Mouse (Mus musculus) forebrain, embryonic 10.5 days (tissue): ENCODE data around the gene Ptprcap. TPM values are rescaled to one million over a fixed set of nuclear protein-coding genes. Genes with fewer than 3 reads are reported as not detected.
A peak's percentile ranks its signal among the peaks of the same experiment; 100 is the strongest.

ENCODE experiments used
- DNase-seq: peaks from one replicate; pipeline ENCODE4 v3.0.0-alpha.2; 2017; ENCODE audit warnings: low spot score; ENCODE audit errors: extremely low spot score
- H3K27ac ChIP-seq: fragments of 300-500 bp; sonication (generic); 2 replicates; pipeline ENCODE4 v1.5.1; 2016; ENCODE audit warnings: mild to moderate bottlenecking
- H3K27me3 ChIP-seq: fragments of 300-500 bp; sonication (generic); 2 replicates; pipeline ENCODE4 v1.6.1; 2016; ENCODE audit warnings: mild to moderate bottlenecking; ENCODE audit not compliant: poor library complexity, severe bottlenecking
- H3K36me3 ChIP-seq: fragments of 300-500 bp; sonication (generic); replicated peaks from 2 replicates; pipeline ENCODE4 v1.6.1; 2016; ENCODE audit warnings: mild to moderate bottlenecking, moderate library complexity
- H3K4me1 ChIP-seq: fragments of 300-500 bp; sonication (generic); 2 replicates; pipeline ENCODE4 v1.6.1; 2016
- H3K4me3 ChIP-seq: fragments of 300-500 bp; sonication (generic); 2 replicates; pipeline ENCODE4 v1.5.1; 2016; ENCODE audit warnings: mild to moderate bottlenecking, moderate library complexity
- H3K9me3 ChIP-seq: fragments of 300-500 bp; sonication (generic); 2 replicates; pipeline ENCODE4 v1.6.1; 2016; ENCODE audit warnings: mild to moderate bottlenecking, moderate library complexity
- WGBS: fragments of 180-500 bp; shearing (Covaris S2); methylation state at CpG from one replicate; pipeline ENCODE4 v1.1.7; 2016; 5-methylcytosine and 5-hydroxymethylcytosine counted together
- polyA plus RNA-seq: library from polyadenylated mRNA; unstranded; fragments of >200 nt; fragmentation: Nextera tagmentation; extraction: Ambion mirVana; gene quantifications from 2 replicates; pipeline ENCODE4 v1.2.1, GENCODE M21; 2016

Ptprcap gene
- polyA plus RNA-seq, 1 experiment from 2014 or later, result not detected

- no peak overlapping the region for H3K27ac ChIP-seq
- no peak for DNase-seq
- H3K9me3 ChIP-seq, result peaks cover 6% of the 10 kb centered on the region; the same call in 1 of the 2 replicates
- peaks cover 34% of the 10 kb centered on the region for H3K4me1 ChIP-seq
- WGBS, result 85% methylated on average over 16 of the region's 16 CpGs
- H3K27me3 ChIP-seq, result no peaks in the 10 kb centered on the region
- H3K36me3 ChIP-seq, result peaks cover 1% of the 10 kb centered on the region; the same call in 1 of the 2 replicates
- no peak overlapping the region for H3K4me3 ChIP-seq
These were observed 8.6 kb upstream of the Ptprcap start for GRCm38 (mm10) chr19:4144550-4145498.

GRCm38 (mm10) chr19:4145936-4146335 lies 7.5 kb upstream of the Ptprcap start:
- peaks cover 6% of the 10 kb centered on the region; the same call in 1 of the 2 replicates for H3K9me3 ChIP-seq
- H3K4me1 ChIP-seq, result peaks cover 34% of the 10 kb centered on the region
- DNase-seq, result no peak
- WGBS, result 89% methylated on average over 5 of the region's 5 CpGs
- no peak overlapping the region for H3K4me3 ChIP-seq
- H3K27me3 ChIP-seq, result no peaks in the 10 kb centered on the region
- peaks cover 12% of the 10 kb centered on the region for H3K36me3 ChIP-seq
- H3K27ac ChIP-seq, result no peak overlapping the region

- WGBS, result 60% methylated on average over 12 of the region's 12 CpGs
- Histone ChIP-seq H3K9me3 (peaks cover 6% of the 10 kb centered on the region; the same call in 1 of the 2 replicates), H3K27me3 (no peaks in the 10 kb centered on the region), H3K4me1 (peaks cover 34% of the 10 kb centered on the region), H3K4me3 (no peak overlapping the region), H3K27ac (0 out of 2 replicates have a peak overlapping the region, but pooled peaks have one; percentile 8), H3K36me3 (peaks cover 18% of the 10 kb centered on the region)
- no peak for DNase-seq
These were observed 6.9 kb upstream of the Ptprcap start for GRCm38 (mm10) chr19:4146366-4147021.

- H3K36me3 ChIP-seq, result peaks cover 23% of the 10 kb centered on the region
These were observed 6.4 kb upstream of the Ptprcap start for GRCm38 (mm10) chr19:4147022-4147405.

GRCm38 (mm10) chr19:4147782-4148490 lies 5.5 kb upstream of the Ptprcap start:
- Histone ChIP-seq H3K4me1 (peaks cover 34% of the 10 kb centered on the region), H3K9me3 (peaks cover 6% of the 10 kb centered on the region; the same call in 1 of the 2 replicates), H3K27me3 (no peaks in the 10 kb centered on the region), H3K4me3 (peak overlapping the region; percentile 73), H3K36me3 (peaks cover 32% of the 10 kb centered on the region), H3K27ac (peak overlapping the region; percentile 88)
- WGBS, result 39% methylated on average over 9 of the region's 9 CpGs
- no peak for DNase-seq

More at GRCm38 (mm10) chr19:4147022-4147405, 6.4 kb upstream of the Ptprcap start:
- H3K27me3 ChIP-seq, result no peaks in the 10 kb centered on the region
- peaks cover 34% of the 10 kb centered on the region for H3K4me1 ChIP-seq
- H3K9me3 ChIP-seq, result peaks cover 6% of the 10 kb centered on the region; the same call in 1 of the 2 replicates
- no peak for DNase-seq
- H3K4me3 ChIP-seq, result no peak overlapping the region
- 0 out of 2 replicates have a peak overlapping the region, but pooled peaks have one; percentile 8 for H3K27ac ChIP-seq
- WGBS, result 40% methylated on average over 3 of the region's 3 CpGs

- H3K4me1 ChIP-seq, result peaks cover 34% of the 10 kb centered on the region
- H3K9me3 ChIP-seq, result peaks cover 6% of the 10 kb centered on the region; the same call in 1 of the 2 replicates
- no peaks in the 10 kb centered on the region for H3K27me3 ChIP-seq
- H3K4me3 ChIP-seq, result peak within 1 kb of the TSS; percentile 73
- WGBS, result under 1% methylated on average over 33 of the region's 33 CpGs
- peak within 1 kb of the TSS; percentile 88 for H3K27ac ChIP-seq
- peaks cover 37% of the 10 kb centered on the region for H3K36me3 ChIP-seq
- DNase-seq, result peak; percentile 93
These were observed 5.0 kb upstream of the Ptprcap start, which contains the start of gene Coro1b for GRCm38 (mm10) chr19:4148491-4148806. Coro1b (plus strand) TSS chr19:4148619.

- H3K27ac ChIP-seq, result peak overlapping the region; percentile 88
- peak overlapping the region; percentile 73 for H3K4me3 ChIP-seq
- H3K9me3 ChIP-seq, result peaks cover 6% of the 10 kb centered on the region; the same call in 1 of the 2 replicates
- no peak for DNase-seq
- peaks cover 34% of the 10 kb centered on the region for H3K4me1 ChIP-seq
- peaks cover 40% of the 10 kb centered on the region for H3K36me3 ChIP-seq
- 7% methylated on average over 8 of the region's 8 CpGs for WGBS
- H3K27me3 ChIP-seq, result no peaks in the 10 kb centered on the region
These were observed 4.6 kb upstream of the Ptprcap start for GRCm38 (mm10) chr19:4148819-4149218.

GRCm38 (mm10) chr19:4149283-4149682 lies 4.1 kb upstream of the Ptprcap start:
- Histone ChIP-seq H3K27me3 (no peaks in the 10 kb centered on the region), H3K9me3 (peaks cover 6% of the 10 kb centered on the region; the same call in 1 of the 2 replicates), H3K36me3 (peaks cover 40% of the 10 kb centered on the region), H3K27ac (no peak overlapping the region), H3K4me1 (peaks cover 34% of the 10 kb centered on the region), H3K4me3 (peak overlapping the region; percentile 73)
- WGBS, result 90% methylated on average over 11 of the region's 11 CpGs
- no peak for DNase-seq

GRCm38 (mm10) chr19:4149764-4150461 lies 3.5 kb upstream of the Ptprcap start:
- 95% methylated on average over 17 of the region's 17 CpGs for WGBS
- H3K27me3 ChIP-seq, result no peaks in the 10 kb centered on the region
- H3K27ac ChIP-seq, result no peak overlapping the region
- DNase-seq, result no peak
- peaks cover 42% of the 10 kb centered on the region for H3K36me3 ChIP-seq
- H3K9me3 ChIP-seq, result peaks cover 6% of the 10 kb centered on the region; the same call in 1 of the 2 replicates
- H3K4me1 ChIP-seq, result peaks cover 39% of the 10 kb centered on the region
- peak overlapping the region; percentile 73; the same call in 1 of the 2 replicates for H3K4me3 ChIP-seq

GRCm38 (mm10) chr19:4150567-4151487 lies 2.6 kb upstream of the Ptprcap start:
- no peak overlapping the region for H3K4me3 ChIP-seq
- H3K9me3 ChIP-seq, result peaks cover 3% of the 10 kb centered on the region; the same call in 1 of the 2 replicates
- H3K27me3 ChIP-seq, result no peaks in the 10 kb centered on the region
- WGBS, result 91% methylated on average over 22 of the region's 22 CpGs
- H3K27ac ChIP-seq, result no peak overlapping the region
- no peak for DNase-seq
- peaks cover 48% of the 10 kb centered on the region for H3K4me1 ChIP-seq
- H3K36me3 ChIP-seq, result peaks cover 52% of the 10 kb centered on the region

GRCm38 (mm10) chr19:4151488-4151860 lies 1.9 kb upstream of the Ptprcap start:
- Histone ChIP-seq H3K27me3 (no peaks in the 10 kb centered on the region), H3K9me3 (no peaks in the 10 kb centered on the region), H3K27ac (no peak overlapping the region), H3K36me3 (peaks cover 58% of the 10 kb centered on the region), H3K4me3 (no peak overlapping the region), H3K4me1 (peaks cover 54% of the 10 kb centered on the region)
- DNase-seq, result no peak
- WGBS, result 84% methylated on average over 5 of the region's 5 CpGs
